Mouse (Mus musculus) limb, embryonic 13.5 days (tissue): ENCODE data around the gene S100a16. TPM values are rescaled to one million over a fixed set of nuclear protein-coding genes. Genes with fewer than 3 reads are reported as not detected.

Experiments used
- ATAC-seq: fragments of 200-750 bp; cut with Nextera tagmentation; 2 replicates; pipeline ENCODE4 v1.8.0; 2017; ENCODE audit warnings: low read depth, moderate number of reproducible peaks, moderate TSS enrichment; ENCODE audit not compliant: low FRiP score
- H3K27ac ChIP-seq: fragments of 300-500 bp; sonication (generic); 2 replicates; pipeline ENCODE4 v1.5.1; 2015; ENCODE audit warnings: inconsistent platforms, mild to moderate bottlenecking, moderate library complexity
- H3K27me3 ChIP-seq: fragments of 300-500 bp; sonication (generic); 2 replicates; pipeline ENCODE4 v1.6.1; 2015; ENCODE audit warnings: mild to moderate bottlenecking, inconsistent platforms
- H3K36me3 ChIP-seq: fragments of 300-500 bp; sonication (generic); 2 replicates; pipeline ENCODE4 v1.6.1; 2015; ENCODE audit warnings: inconsistent platforms, mild to moderate bottlenecking, moderate library complexity
- H3K4me1 ChIP-seq: fragments of 300-500 bp; sonication (generic); 2 replicates; pipeline ENCODE4 v1.6.1; 2015; ENCODE audit warnings: inconsistent platforms
- H3K4me2 ChIP-seq: fragments of 300-500 bp; sonication (generic); replicated peaks from 2 replicates; pipeline ENCODE4 v1.6.1; 2015; ENCODE audit warnings: inconsistent platforms, mild to moderate bottlenecking, moderate library complexity
- H3K4me3 ChIP-seq: fragments of 300-500 bp; sonication (generic); 2 replicates; pipeline ENCODE4 v1.5.1; 2015; ENCODE audit warnings: moderate library complexity, mild to moderate bottlenecking, inconsistent platforms
- H3K9ac ChIP-seq: fragments of 300-500 bp; sonication (generic); 2 replicates; pipeline ENCODE4 v1.6.1; 2015; ENCODE audit warnings: mild to moderate bottlenecking, inconsistent platforms
- H3K9me3 ChIP-seq: fragments of 300-500 bp; sonication (generic); 2 replicates; pipeline ENCODE4 v1.6.1; 2016; ENCODE audit warnings: inconsistent platforms
- WGBS: fragments of 180-500 bp; shearing (Covaris S2); methylation state at CpG from one replicate; pipeline ENCODE4 v1.1.7; 2015; 5-methylcytosine and 5-hydroxymethylcytosine counted together
- polyA plus RNA-seq: library from polyadenylated mRNA; unstranded; fragments of >200 nt; fragmentation: Nextera tagmentation; extraction: Ambion mirVana; gene quantifications from 2 replicates; pipeline ENCODE4 v1.2.1, GENCODE M21; 2015

The S100a16 gene
- polyA plus RNA-seq, 1 experiment from 2014 or later: 80.7 TPM

DNA sequence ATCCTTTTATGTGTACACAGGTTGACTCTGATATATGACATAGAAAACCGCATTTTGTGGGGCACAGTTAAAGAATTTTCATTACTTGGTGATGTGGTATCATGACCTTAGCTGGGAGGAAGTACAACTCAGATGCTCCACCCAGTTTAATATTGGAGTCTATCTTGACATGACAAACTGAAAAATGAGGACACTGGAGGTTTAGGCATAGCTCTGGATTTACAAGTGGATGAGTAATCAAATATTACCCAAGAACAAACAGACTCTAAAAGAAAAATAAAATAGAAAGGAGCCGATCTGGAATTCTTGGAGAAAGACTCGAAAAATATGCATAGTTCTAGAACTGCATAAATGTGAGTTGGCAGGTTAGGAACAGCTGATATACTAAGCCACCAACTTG lies 38.3 kb downstream of the S100a16 start:
- no peaks in the 10 kb centered on the region for H3K36me3 ChIP-seq
- no peaks in the 10 kb centered on the region for H3K27me3 ChIP-seq
- H3K4me3 ChIP-seq: no peak overlapping the region
- H3K4me2 ChIP-seq: no peak overlapping the region
- no peak for ATAC-seq
- H3K9ac ChIP-seq: no peak overlapping the region
- peaks cover 3% of the 10 kb centered on the region for H3K4me1 ChIP-seq
- WGBS: 82% methylated on average over 3 of the region's 3 CpGs
- H3K27ac ChIP-seq: no peak overlapping the region
- no peaks in the 10 kb centered on the region for H3K9me3 ChIP-seq

DNA sequence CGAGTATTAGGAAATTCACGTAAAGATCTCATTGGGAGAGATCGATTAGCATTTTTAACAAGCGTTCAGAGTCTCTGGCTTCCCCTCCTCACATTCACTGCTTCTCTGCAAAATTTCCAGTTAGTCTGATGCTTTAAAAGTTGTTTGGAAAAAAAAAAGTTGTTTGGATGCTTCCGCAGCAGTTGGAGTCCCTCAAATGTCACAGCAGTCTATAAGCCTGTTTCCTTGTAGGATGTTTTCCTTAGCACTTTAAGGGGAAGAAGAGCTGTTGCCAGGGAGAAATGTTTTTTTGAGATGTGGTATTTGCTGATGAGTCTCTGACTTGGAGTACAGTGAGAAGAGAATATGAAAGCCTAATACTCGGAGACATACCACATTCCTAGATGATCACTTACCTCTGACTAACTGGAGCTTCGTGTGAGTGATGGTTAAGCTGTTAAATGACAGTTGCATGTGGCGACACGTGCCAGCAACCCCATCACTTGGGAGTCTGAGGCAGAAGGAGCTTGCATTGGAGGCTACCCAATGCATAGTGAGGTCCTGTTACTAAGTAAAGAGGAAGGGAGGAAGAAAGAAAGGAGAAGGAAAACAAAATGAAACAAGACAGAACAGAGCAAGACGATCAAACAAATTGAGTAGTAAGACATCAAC lies 39.4 kb downstream of the S100a16 start:
- Histone ChIP-seq H3K9me3 (no peaks in the 10 kb centered on the region), H3K4me1 (peaks cover 3% of the 10 kb centered on the region), H3K9ac (no peak overlapping the region), H3K4me3 (no peak overlapping the region), H3K4me2 (no peak overlapping the region), H3K36me3 (no peaks in the 10 kb centered on the region), H3K27me3 (no peaks in the 10 kb centered on the region), H3K27ac (no peak overlapping the region)
- 69% methylated on average over 10 of the region's 10 CpGs for WGBS
- ATAC-seq: no peak

- no peak overlapping the region for H3K4me2 ChIP-seq
- 49% methylated on average over 7 of the region's 7 CpGs for WGBS
- no peaks in the 10 kb centered on the region; the same call in 1 of the 2 replicates for H3K9me3 ChIP-seq
- no peaks in the 10 kb centered on the region for H3K27me3 ChIP-seq
- H3K4me1 ChIP-seq: peaks cover 3% of the 10 kb centered on the region
- no peak overlapping the region for H3K27ac ChIP-seq
- ATAC-seq: 0 out of 2 replicates have a peak, but pooled peaks have one; percentile 22
- no peak overlapping the region for H3K9ac ChIP-seq
- no peak overlapping the region for H3K4me3 ChIP-seq
- no peaks in the 10 kb centered on the region for H3K36me3 ChIP-seq
Observed at GRCm38 (mm10) chr3:90579433-90579832, 42.4 kb downstream of the S100a16 start.

DNA sequence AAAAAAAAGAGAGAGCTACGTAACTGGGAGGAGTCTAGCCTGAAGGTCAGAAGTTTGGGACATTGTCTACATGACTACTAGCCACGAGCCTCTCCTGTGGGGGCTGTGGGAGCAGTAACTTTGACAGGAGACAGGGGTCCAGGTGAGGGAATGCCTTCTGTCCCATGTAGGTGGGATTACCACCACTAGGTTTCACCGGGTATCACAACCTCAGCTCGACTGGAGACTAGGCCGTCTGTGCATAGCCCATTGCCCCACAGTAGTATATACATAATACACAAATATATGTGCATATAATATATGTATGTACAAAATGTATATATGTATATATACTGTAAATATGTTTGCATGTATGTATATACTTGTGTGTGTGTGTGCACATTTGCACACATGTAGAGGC lies 44.1 kb downstream of the S100a16 start:
- no peak overlapping the region for H3K27ac ChIP-seq
- H3K4me2 ChIP-seq: no peak overlapping the region
- H3K9ac ChIP-seq: no peak overlapping the region
- no peak for ATAC-seq
- no peak overlapping the region for H3K4me3 ChIP-seq
- no peaks in the 10 kb centered on the region for H3K27me3 ChIP-seq
- peaks cover 8% of the 10 kb centered on the region for H3K4me1 ChIP-seq
- H3K36me3 ChIP-seq: no peaks in the 10 kb centered on the region
- H3K9me3 ChIP-seq: no peaks in the 10 kb centered on the region; the same call in 1 of the 2 replicates
- 87% methylated on average over 5 of the region's 5 CpGs for WGBS

GRCm38 (mm10) chr3:90582156-90582555 lies 45.1 kb downstream of the S100a16 start:
- H3K4me1 ChIP-seq: peaks cover 8% of the 10 kb centered on the region
- H3K27ac ChIP-seq: no peak overlapping the region
- H3K27me3 ChIP-seq: no peaks in the 10 kb centered on the region
- ATAC-seq: no peak
- 98% methylated on average over 1 of the region's 1 CpGs for WGBS
- H3K4me2 ChIP-seq: no peak overlapping the region
- H3K4me3 ChIP-seq: no peak overlapping the region
- H3K9me3 ChIP-seq: no peaks in the 10 kb centered on the region; the same call in 1 of the 2 replicates
- H3K9ac ChIP-seq: no peak overlapping the region
- H3K36me3 ChIP-seq: no peaks in the 10 kb centered on the region

DNA sequence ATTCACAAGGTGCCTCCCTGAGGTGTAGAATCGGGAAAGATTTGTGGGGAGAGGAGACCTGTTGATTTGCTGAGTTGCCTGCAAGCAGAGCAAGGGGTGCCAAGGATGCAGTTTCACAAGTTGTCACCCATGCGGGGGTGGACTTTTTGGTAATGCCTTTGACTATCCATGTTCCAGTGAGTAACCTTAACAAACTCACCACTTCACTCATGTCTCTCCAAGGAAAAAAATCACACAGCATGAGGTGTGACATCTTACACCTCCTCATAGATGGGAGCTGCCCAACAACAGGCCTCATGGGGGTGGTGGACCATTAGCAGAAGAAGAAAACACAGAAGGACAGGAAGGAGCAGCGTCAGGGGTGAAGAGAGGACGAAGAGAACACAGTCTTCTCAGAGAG lies 45.5 kb downstream of the S100a16 start:
- no peaks in the 10 kb centered on the region for H3K36me3 ChIP-seq
- WGBS: 74% methylated on average over 4 of the region's 4 CpGs

GRCm38 (mm10) chr3:90583893-90584292 lies 46.8 kb downstream of the S100a16 start:
- ATAC-seq: no peak
- no peak overlapping the region for H3K4me3 ChIP-seq
- no peak overlapping the region for H3K27ac ChIP-seq

More for the DNA sequence above, 45.5 kb downstream of the S100a16 start:
- Histone ChIP-seq H3K9ac (no peak overlapping the region), H3K27ac (no peak overlapping the region), H3K4me1 (peaks cover 8% of the 10 kb centered on the region), H3K4me2 (no peak overlapping the region), H3K9me3 (no peaks in the 10 kb centered on the region; the same call in 1 of the 2 replicates), H3K4me3 (no peak overlapping the region), H3K27me3 (no peaks in the 10 kb centered on the region)
- ATAC-seq: no peak

GRCm38 (mm10) chr3:90585595-90585994 lies 48.5 kb downstream of the S100a16 start:
- no peak overlapping the region for H3K9ac ChIP-seq
- no peaks in the 10 kb centered on the region for H3K36me3 ChIP-seq
- ATAC-seq: no peak; the same call in 1 of the 2 replicates
- no peak overlapping the region for H3K4me3 ChIP-seq
- H3K9me3 ChIP-seq: no peaks in the 10 kb centered on the region; the same call in 1 of the 2 replicates
- 32% methylated on average over 5 of the region's 5 CpGs for WGBS
- H3K4me2 ChIP-seq: no peak overlapping the region
- no peaks in the 10 kb centered on the region for H3K27me3 ChIP-seq
- no peak overlapping the region for H3K27ac ChIP-seq
- H3K4me1 ChIP-seq: peaks cover 5% of the 10 kb centered on the region; the same call in 1 of the 2 replicates

More at GRCm38 (mm10) chr3:90583893-90584292, 46.8 kb downstream of the S100a16 start:
- Histone ChIP-seq H3K9me3 (no peaks in the 10 kb centered on the region; the same call in 1 of the 2 replicates), H3K36me3 (no peaks in the 10 kb centered on the region), H3K4me1 (peaks cover 8% of the 10 kb centered on the region), H3K9ac (no peak overlapping the region), H3K4me2 (no peak overlapping the region), H3K27me3 (no peaks in the 10 kb centered on the region)
- WGBS: 32% methylated on average over 3 of the region's 3 CpGs

- no peak overlapping the region for H3K9ac ChIP-seq
- no peak for ATAC-seq
- H3K27ac ChIP-seq: 0 out of 2 replicates have a peak overlapping the region, but pooled peaks have one; percentile 0
- no peaks in the 10 kb centered on the region; the same call in 1 of the 2 replicates for H3K9me3 ChIP-seq
- peaks cover 5% of the 10 kb centered on the region; the same call in 1 of the 2 replicates for H3K4me1 ChIP-seq
- no peak overlapping the region for H3K4me2 ChIP-seq
- H3K4me3 ChIP-seq: no peak overlapping the region
- no peaks in the 10 kb centered on the region for H3K36me3 ChIP-seq
- no peaks in the 10 kb centered on the region for H3K27me3 ChIP-seq
- 81% methylated on average over 15 of the region's 15 CpGs for WGBS
Observed at GRCm38 (mm10) chr3:90586016-90586643, 49.1 kb downstream of the S100a16 start.

GRCm38 (mm10) chr3:90586906-90587305 lies 49.9 kb downstream of the S100a16 start:
- Histone ChIP-seq H3K27ac (0 out of 2 replicates have a peak overlapping the region, but pooled peaks have one; percentile 0), H3K27me3 (no peaks in the 10 kb centered on the region), H3K36me3 (no peaks in the 10 kb centered on the region), H3K4me2 (no peak overlapping the region), H3K9ac (no peak overlapping the region), H3K4me3 (no peak overlapping the region), H3K4me1 (peaks cover 5% of the 10 kb centered on the region; the same call in 1 of the 2 replicates), H3K9me3 (no peaks in the 10 kb centered on the region; the same call in 1 of the 2 replicates)
- no peak; the same call in 1 of the 2 replicates for ATAC-seq
- WGBS: 66% methylated on average over 10 of the region's 10 CpGs

- no peaks in the 10 kb centered on the region for H3K27me3 ChIP-seq
- no peaks in the 10 kb centered on the region for H3K36me3 ChIP-seq
- WGBS: 84% methylated on average over 14 of the region's 14 CpGs
- no peak overlapping the region for H3K4me2 ChIP-seq
- H3K9ac ChIP-seq: no peak overlapping the region
- peaks cover 5% of the 10 kb centered on the region; the same call in 1 of the 2 replicates for H3K4me1 ChIP-seq
- no peak overlapping the region for H3K27ac ChIP-seq
- H3K4me3 ChIP-seq: no peak overlapping the region
- H3K9me3 ChIP-seq: no peaks in the 10 kb centered on the region
- no peak for ATAC-seq
Observed at GRCm38 (mm10) chr3:90587361-90588101, 50.5 kb downstream of the S100a16 start.

DNA sequence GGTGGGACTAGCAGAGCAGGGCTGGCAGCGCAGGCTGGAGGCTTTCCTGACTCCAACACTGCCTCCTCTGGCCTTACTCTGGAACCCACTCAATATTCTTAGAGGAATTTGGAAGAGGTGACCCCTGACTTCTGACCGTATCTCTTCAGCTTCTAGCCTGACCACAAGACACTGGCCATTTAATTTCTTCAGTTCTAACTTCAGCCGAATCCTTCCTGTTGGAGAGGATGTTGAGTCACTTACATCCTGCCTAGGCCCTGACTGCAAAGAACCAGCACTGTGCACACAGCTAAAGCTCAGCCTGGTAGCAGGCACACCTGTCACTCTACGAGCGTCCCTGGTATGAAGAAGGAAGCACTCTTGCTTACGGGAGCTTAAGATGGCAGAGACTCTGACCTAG lies 52.3 kb downstream of the S100a16 start:
- Histone ChIP-seq H3K27me3 (no peaks in the 10 kb centered on the region), H3K4me1 (peaks cover 5% of the 10 kb centered on the region; the same call in 1 of the 2 replicates), H3K27ac (no peak overlapping the region), H3K36me3 (no peaks in the 10 kb centered on the region), H3K4me2 (no peak overlapping the region), H3K9me3 (peaks cover 7% of the 10 kb centered on the region; the same call in 1 of the 2 replicates), H3K4me3 (no peak overlapping the region), H3K9ac (no peak overlapping the region)
- WGBS: 78% methylated on average over 6 of the region's 6 CpGs
- ATAC-seq: no peak
